Mouse (Mus musculus): Measurements from ENCODE around the gene Olfr944. TPM values are rescaled to one million over a fixed set of nuclear protein-coding genes. Genes with fewer than 3 reads are reported as not detected.

Olfr944 gene
- polyA plus RNA-seq (2012; rRNA removed) = not detected in 2 replicates

DNA sequence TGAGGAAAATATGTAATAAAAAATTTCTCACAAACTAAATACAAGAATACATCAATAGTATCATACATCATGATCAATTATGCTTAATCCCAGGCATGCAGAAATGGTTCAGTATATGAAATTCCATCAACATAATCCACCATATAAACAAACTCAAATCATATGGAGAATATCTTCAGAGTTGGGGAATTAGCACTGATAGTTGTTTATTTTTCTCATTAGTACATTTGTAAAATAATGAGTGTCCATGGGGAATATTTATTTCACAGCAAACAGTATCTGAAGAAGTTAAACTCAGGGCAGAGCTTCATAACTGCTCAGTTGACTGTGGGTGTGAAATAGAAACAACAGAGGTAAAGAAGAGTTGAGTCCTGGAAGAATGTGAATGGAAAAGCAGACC is at the start of gene Olfr944:
Gene Olfr944, plus strand, starts transcription at position 301 of the 400 bp plus-strand sequence.
- H3K4me1 ChIP-seq (ENCODE audit: control insufficient read depth, insufficient read depth, low read length) = no peaks in the 10 kb centered on the region

DNA sequence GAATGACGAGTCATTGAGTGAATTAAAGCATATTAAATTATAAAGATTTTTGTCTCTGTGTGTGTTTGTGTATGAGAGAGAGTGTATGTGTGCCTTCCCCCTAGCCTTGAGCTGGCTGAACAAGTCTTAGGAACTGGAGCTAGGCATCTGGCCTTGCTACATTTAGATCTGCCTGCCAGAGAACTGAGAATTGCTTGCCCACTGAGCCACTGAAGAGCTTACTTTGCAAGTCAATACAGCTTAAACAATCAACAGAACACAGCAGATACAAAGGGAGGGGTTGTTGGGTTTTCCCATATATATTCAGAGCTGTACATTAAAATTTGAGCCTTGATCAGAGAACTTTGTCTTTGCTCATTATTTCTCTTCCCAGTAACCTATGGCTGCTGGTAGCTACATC is 49.3 kb upstream of the Olfr944 start:
- H3K4me3 ChIP-seq (replicated peaks; ENCODE audit: insufficient read depth, low read depth, low read length) = no peak overlapping the region
- TF ChIP-seq POLR2A (IDR thresholded peaks at IDR 0.05; ENCODE audit: borderline replicate concordance, insufficient read depth, low read length) (no peak), CTCF (IDR thresholded peaks at IDR 0.05; ENCODE audit: borderline replicate concordance, insufficient read depth, low read depth, low read length) (no peak)
- 59% methylated on average over 1 of the region's 1 CpGs for WGBS

More for the DNA sequence above, at the start of gene Olfr944:
- Histone ChIP-seq H3K27ac (ENCODE audit: insufficient read depth, low read length) (no peak within 1 kb of the TSS), H3K4me3 (replicated peaks; ENCODE audit: insufficient read depth, low read depth, low read length) (no peak within 1 kb of the TSS), H3K27me3 (ENCODE audit: control insufficient read depth, insufficient read depth, low read length) (no peaks in the 10 kb centered on the region)
- TF ChIP-seq POLR2A (IDR thresholded peaks at IDR 0.05; ENCODE audit: borderline replicate concordance, insufficient read depth, low read length) (no peak), CTCF (IDR thresholded peaks at IDR 0.05; ENCODE audit: borderline replicate concordance, insufficient read depth, low read depth, low read length) (no peak)
- no peak for DNase-seq

DNA sequence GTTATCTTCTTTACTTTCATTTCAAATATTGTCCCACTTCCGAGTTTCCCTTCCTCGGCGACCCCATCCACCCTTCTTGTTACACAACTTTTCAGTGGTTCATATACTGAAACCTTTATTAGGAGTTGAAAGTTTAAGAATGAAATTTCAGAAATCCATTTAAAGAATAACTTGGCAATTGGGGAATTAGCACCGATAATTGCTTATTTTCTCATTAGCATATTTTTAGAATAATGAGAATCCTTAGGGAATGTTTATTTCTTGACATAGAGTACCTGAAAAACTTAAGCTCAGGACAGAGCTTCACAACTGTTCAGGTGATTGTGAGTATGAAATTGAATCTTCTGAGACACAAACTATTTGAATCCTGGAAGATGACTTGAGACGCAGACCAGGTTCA is 35.7 kb upstream of the Olfr944 start, which contains the start of gene Olfr943:
Gene Olfr943, plus strand, starts transcription at position 301 of the 400 bp plus-strand sequence.
- Histone ChIP-seq H3K4me3 (replicated peaks; ENCODE audit: insufficient read depth, low read depth, low read length) (no peak within 1 kb of the TSS), H3K27me3 (ENCODE audit: control insufficient read depth, insufficient read depth, low read length) (no peaks in the 10 kb centered on the region), H3K4me1 (ENCODE audit: control insufficient read depth, insufficient read depth, low read length) (no peaks in the 10 kb centered on the region), H3K27ac (ENCODE audit: insufficient read depth, low read length) (no peak within 1 kb of the TSS)
- TF ChIP-seq CTCF (IDR thresholded peaks at IDR 0.05; ENCODE audit: borderline replicate concordance, insufficient read depth, low read depth, low read length) (no peak), POLR2A (IDR thresholded peaks at IDR 0.05; ENCODE audit: borderline replicate concordance, insufficient read depth, low read length) (no peak)
- 94% methylated on average over 5 of the region's 5 CpGs for WGBS
- DNase-seq = no peak

More for the DNA sequence above, 49.3 kb upstream of the Olfr944 start:
- no peak overlapping the region for H3K27ac ChIP-seq (ENCODE audit: insufficient read depth, low read length)
- H3K27me3 ChIP-seq (ENCODE audit: control insufficient read depth, insufficient read depth, low read length) = no peaks in the 10 kb centered on the region
- H3K4me1 ChIP-seq (ENCODE audit: control insufficient read depth, insufficient read depth, low read length) = no peaks in the 10 kb centered on the region
- no peak for DNase-seq

- no peak within 1 kb of the TSS for H3K27ac ChIP-seq (ENCODE audit: insufficient read depth, low read length)
- no peak for TF ChIP-seq POLR2A (IDR thresholded peaks at IDR 0.05; ENCODE audit: borderline replicate concordance, insufficient read depth, low read length)
- TF ChIP-seq CTCF (IDR thresholded peaks at IDR 0.05; ENCODE audit: borderline replicate concordance, insufficient read depth, low read depth, low read length) = no peak
- WGBS = 85% methylated on average over 1 of the region's 1 CpGs
Observed at GRCm38 (mm10) chr9:39249894-39250293, 48.2 kb downstream of the Olfr944 start, which contains the start of gene Olfr1537. Olfr1537 (minus strand) TSS chr9:39249994.

More at GRCm38 (mm10) chr9:39249894-39250293, 48.2 kb downstream of the Olfr944 start, which contains the start of gene Olfr1537:
- Histone ChIP-seq H3K4me1 (ENCODE audit: control insufficient read depth, insufficient read depth, low read length) (no peaks in the 10 kb centered on the region), H3K27me3 (ENCODE audit: control insufficient read depth, insufficient read depth, low read length) (no peaks in the 10 kb centered on the region), H3K4me3 (replicated peaks; ENCODE audit: insufficient read depth, low read depth, low read length) (no peak within 1 kb of the TSS)
- DNase-seq = no peak

Other genes starting within 250 kb of the Olfr944 start
- gene Olfr933, start 229.6 kb upstream of the Olfr944 start, polyA plus RNA-seq (2012; rRNA removed) = not detected in 2 replicates
- gene Olfr934, start 213.6 kb upstream of the Olfr944 start, polyA plus RNA-seq (2012; rRNA removed) = not detected in 2 replicates
- not detected in 2 replicates for gene Olfr935, start 202.2 kb upstream of the Olfr944 start, polyA plus RNA-seq (2012; rRNA removed)
- not detected in 2 replicates for gene Olfr146, start 178.5 kb upstream of the Olfr944 start, polyA plus RNA-seq (2012; rRNA removed)
- gene Olfr937, start 137.0 kb upstream of the Olfr944 start, polyA plus RNA-seq (2012; rRNA removed) = not detected in 2 replicates
- not detected in 2 replicates for gene Olfr938, start 123.0 kb upstream of the Olfr944 start, polyA plus RNA-seq (2012; rRNA removed)
- not detected in 2 replicates for gene Olfr27, start 73.8 kb upstream of the Olfr944 start, polyA plus RNA-seq (2012; rRNA removed)
- not detected in 2 replicates for gene Olfr943, start 35.6 kb upstream of the Olfr944 start, polyA plus RNA-seq (2012; rRNA removed)
- not detected in 2 replicates for gene Olfr1537, start 48.1 kb downstream of the Olfr944 start, polyA plus RNA-seq (2012; rRNA removed)
- not detected in 2 replicates for gene Olfr945, start 74.9 kb downstream of the Olfr944 start, polyA plus RNA-seq (2012; rRNA removed)
- not detected in 2 replicates for gene Olfr948, start 124.1 kb downstream of the Olfr944 start, polyA plus RNA-seq (2012; rRNA removed)
- gene Olfr951, start 185.5 kb downstream of the Olfr944 start, polyA plus RNA-seq (2012; rRNA removed) = not detected in 2 replicates
- gene Olfr952, start 225.2 kb downstream of the Olfr944 start, polyA plus RNA-seq (2012; rRNA removed) = not detected in 2 replicates